Mouse (Mus musculus) spleen, adult 2 months (tissue): ENCODE results near the gene Nelfe.
"Not testable (repeated sequence)": the region's sequence is repeated elsewhere in the genome, so short reads cannot be mapped to it uniquely, and the experiment has no call there.

Experiments used
- CTCF ChIP-seq: fragments of 200-500 bp; IDR thresholded peaks from 2 replicates; pipeline ENCODE4 v1.5.1; 2011; ENCODE audit warnings: mild to moderate bottlenecking, inconsistent platforms; ENCODE audit not compliant: insufficient read depth, insufficient read length, insufficient replicate concordance; ENCODE audit errors: extremely low read depth
- POLR2A ChIP-seq: fragments of 200-500 bp; IDR thresholded peaks from 2 replicates; pipeline ENCODE4 v1.6.1; 2011; ENCODE audit warnings: low read depth, low read length, inconsistent platforms

GRCm38 (mm10) chr17:34901948-34902347 lies 51.8 kb downstream of the Nelfe start:
- not testable (repeated sequence) for TF ChIP-seq CTCF, POLR2A
